Mouse (Mus musculus) frontal cortex, postnatal 10 days (tissue): Measurements from ENCODE around the gene Vmn2r80.
"Not testable (repeated sequence)": the region's sequence is repeated elsewhere in the genome, so short reads cannot be mapped to it uniquely, and the experiment has no call there.

Experiments
- DNase-seq, 2 experiments: peaks; one replicate each; pipeline ENCODE4 v3.0.0; 2022; ENCODE audit warnings: low spot score in 2 of 2, mixed read lengths in 1 of 2

The Vmn2r80 gene

GRCm38 (mm10) chr10:79148469-79148868, at the start of gene Vmn2r80:
TSS of gene Vmn2r80 (plus strand) at chr10:79148769.
- DNase-seq, result not testable (repeated sequence)

- DNase-seq, result no peak
Measured at GRCm38 (mm10) chr10:79106325-79107282, 42.0 kb upstream of the Vmn2r80 start.

- DNase-seq, result no peak
Measured at GRCm38 (mm10) chr10:79107531-79107930, 41.0 kb upstream of the Vmn2r80 start.

- DNase-seq, result no peak
Measured at GRCm38 (mm10) chr10:79109156-79109555, 39.4 kb upstream of the Vmn2r80 start.

- no peak for DNase-seq
Measured at GRCm38 (mm10) chr10:79110482-79110881, 38.1 kb upstream of the Vmn2r80 start.

GRCm38 (mm10) chr10:79115085-79115484, 33.5 kb upstream of the Vmn2r80 start:
- DNase-seq, result no peak

- peak in 1 of 2 experiments; percentile 27 for DNase-seq
Measured at GRCm38 (mm10) chr10:79116125-79116849, 32.3 kb upstream of the Vmn2r80 start.

- no peak for DNase-seq
Measured at GRCm38 (mm10) chr10:79151602-79152001, 3.0 kb downstream of the Vmn2r80 start.

GRCm38 (mm10) chr10:79199973-79200372, 51.4 kb downstream of the Vmn2r80 start:
- DNase-seq, result not testable (repeated sequence)

- no peak for DNase-seq
Measured at GRCm38 (mm10) chr10:79220432-79220831, 71.9 kb downstream of the Vmn2r80 start.

- no peak for DNase-seq
Measured at GRCm38 (mm10) chr10:79221606-79222005, 73.0 kb downstream of the Vmn2r80 start.

GRCm38 (mm10) chr10:79222214-79222613, 73.6 kb downstream of the Vmn2r80 start:
- no peak for DNase-seq
